Mouse (Mus musculus) ES-E14 (cell line): ENCODE data around the gene Nr2f2.

Source experiments
- CHD2 ChIP-seq: IDR thresholded peaks from 2 replicates; pipeline ENCODE4 v1.6.1; 2014; ENCODE audit warnings: mild to moderate bottlenecking, low read depth, low read length, inconsistent platforms
- ZC3H11A ChIP-seq: IDR thresholded peaks from 2 replicates; pipeline ENCODE4 v1.6.1; 2012; ENCODE audit warnings: low read depth, mild to moderate bottlenecking, inconsistent platforms, low read length, borderline replicate concordance

DNA sequence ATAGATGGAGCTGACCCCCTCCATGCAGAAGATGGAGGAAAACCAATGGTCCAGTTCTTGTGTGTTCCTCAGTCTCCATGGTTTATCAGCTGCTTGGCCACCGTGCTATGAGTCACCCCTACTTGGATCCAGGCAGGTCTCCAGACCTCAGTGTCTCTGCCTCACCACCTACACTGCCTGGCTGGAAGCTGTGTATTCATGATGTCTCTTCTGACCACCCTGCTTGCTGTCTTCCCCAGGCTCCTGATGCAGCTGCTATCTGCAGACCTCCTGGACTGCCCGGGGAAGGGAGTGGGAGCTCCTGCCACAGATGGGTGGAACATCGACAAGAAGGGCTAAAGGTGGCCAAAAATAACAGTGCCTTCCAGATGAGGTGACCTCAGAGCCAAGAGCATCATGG, 43.8 kb upstream of the Nr2f2 start:
- no peak for TF ChIP-seq CHD2
- no peak for TF ChIP-seq ZC3H11A
